Mouse (Mus musculus): ENCODE measurements around the gene Fbll1. TPM values are rescaled to one million over a fixed set of nuclear protein-coding genes. Genes with fewer than 3 reads are reported as not detected.

The Fbll1 gene
- polyA plus RNA-seq, 1 experiment from 2014 or later, result 0.09 TPM

- Histone ChIP-seq H3K4me3 (no peak overlapping the region), H3K4me1 (no peaks in the 10 kb centered on the region), H3K36me3 (peaks cover 78% of the 10 kb centered on the region), H3K27me3 (no peaks in the 10 kb centered on the region), H3K4me2 (no peak overlapping the region), H3K27ac (no peak overlapping the region), H3K9ac (no peak overlapping the region), H3K9me3 (no peaks in the 10 kb centered on the region)
- WGBS, result 86% methylated on average over 3 of the region's 3 CpGs
- ATAC-seq (ENCODE audit: insufficient number of reproducible peaks, low FRiP score, low TSS enrichment, low read depth), result no peak
These were observed 18.3 kb downstream of the Fbll1 start for GRCm38 (mm10) chr11:35780336-35780735.

GRCm38 (mm10) chr11:35776452-35776851 lies 22.2 kb downstream of the Fbll1 start:
- no peaks in the 10 kb centered on the region for H3K4me1 ChIP-seq
- H3K9ac ChIP-seq, result no peak overlapping the region
- H3K27ac ChIP-seq, result no peak overlapping the region
- H3K9me3 ChIP-seq, result no peaks in the 10 kb centered on the region
- H3K4me3 ChIP-seq, result no peak overlapping the region
- no peaks in the 10 kb centered on the region for H3K27me3 ChIP-seq
- no peak overlapping the region for H3K4me2 ChIP-seq
- H3K36me3 ChIP-seq, result peaks cover 39% of the 10 kb centered on the region
- WGBS, result 94% methylated on average over 3 of the region's 3 CpGs
- ATAC-seq (ENCODE audit: insufficient number of reproducible peaks, low FRiP score, low TSS enrichment, low read depth), result no peak

- no peaks in the 10 kb centered on the region for H3K27me3 ChIP-seq
- no peak overlapping the region for H3K9ac ChIP-seq
- H3K4me1 ChIP-seq, result peaks cover 7% of the 10 kb centered on the region
- ATAC-seq (ENCODE audit: insufficient number of reproducible peaks, low FRiP score, low TSS enrichment, low read depth), result no peak
- peaks cover 39% of the 10 kb centered on the region for H3K36me3 ChIP-seq
- 96% methylated on average over 3 of the region's 3 CpGs for WGBS
- no peaks in the 10 kb centered on the region for H3K9me3 ChIP-seq
- no peak overlapping the region for H3K4me3 ChIP-seq
- H3K4me2 ChIP-seq, result no peak overlapping the region
- H3K27ac ChIP-seq, result no peak overlapping the region
These were observed 23.1 kb downstream of the Fbll1 start for GRCm38 (mm10) chr11:35775606-35776005.

GRCm38 (mm10) chr11:35770741-35771504 lies 27.8 kb downstream of the Fbll1 start:
- 60% methylated on average over 9 of the region's 9 CpGs for WGBS
- H3K27me3 ChIP-seq, result no peaks in the 10 kb centered on the region

GRCm38 (mm10) chr11:35769746-35770437 lies 28.8 kb downstream of the Fbll1 start:
- H3K4me1 ChIP-seq, result peaks cover 10% of the 10 kb centered on the region
- peak overlapping the region; percentile 78 for H3K4me3 ChIP-seq
- no peaks in the 10 kb centered on the region for H3K9me3 ChIP-seq
- peak overlapping the region; percentile 53 for H3K4me2 ChIP-seq
- WGBS, result 0% methylated on average over 41 of the region's 41 CpGs
- H3K27me3 ChIP-seq, result no peaks in the 10 kb centered on the region
- H3K9ac ChIP-seq, result peak overlapping the region; percentile 94
- peak; percentile 88 for ATAC-seq (ENCODE audit: insufficient number of reproducible peaks, low FRiP score, low TSS enrichment, low read depth)
- H3K36me3 ChIP-seq, result no peaks in the 10 kb centered on the region
- H3K27ac ChIP-seq, result peak overlapping the region; percentile 94

More at GRCm38 (mm10) chr11:35770741-35771504, 27.8 kb downstream of the Fbll1 start:
- Histone ChIP-seq H3K4me2 (peak overlapping the region; percentile 53), H3K9me3 (no peaks in the 10 kb centered on the region), H3K36me3 (peaks cover under 1% of the 10 kb centered on the region; the same call in 1 of the 2 replicates), H3K4me1 (peaks cover 10% of the 10 kb centered on the region), H3K9ac (peak overlapping the region; percentile 94), H3K4me3 (peak overlapping the region; percentile 78), H3K27ac (no peak overlapping the region)
- no peak for ATAC-seq (ENCODE audit: insufficient number of reproducible peaks, low FRiP score, low TSS enrichment, low read depth)

GRCm38 (mm10) chr11:35769188-35769745 lies 29.4 kb downstream of the Fbll1 start, which contains the start of gene Pank3:
Gene Pank3, plus strand, starts transcription at chr11:35769484.
- H3K27ac ChIP-seq, result peak within 1 kb of the TSS; percentile 94
- H3K9ac ChIP-seq, result peak within 1 kb of the TSS; percentile 94
- peak; percentile 100 for ATAC-seq (ENCODE audit: insufficient number of reproducible peaks, low FRiP score, low TSS enrichment, low read depth)
- peak within 1 kb of the TSS; percentile 78 for H3K4me3 ChIP-seq
- H3K36me3 ChIP-seq, result no peaks in the 10 kb centered on the region
- H3K4me1 ChIP-seq, result peaks cover 10% of the 10 kb centered on the region
- no peaks in the 10 kb centered on the region for H3K9me3 ChIP-seq
- WGBS, result under 1% methylated on average over 43 of the region's 50 CpGs
- peak within 1 kb of the TSS; percentile 53 for H3K4me2 ChIP-seq
- H3K27me3 ChIP-seq, result no peaks in the 10 kb centered on the region

- no peak overlapping the region for H3K27ac ChIP-seq
- no peak for ATAC-seq (ENCODE audit: insufficient number of reproducible peaks, low FRiP score, low TSS enrichment, low read depth)
- no peaks in the 10 kb centered on the region for H3K27me3 ChIP-seq
- H3K9ac ChIP-seq, result no peak overlapping the region
- H3K9me3 ChIP-seq, result no peaks in the 10 kb centered on the region
- no peak overlapping the region for H3K4me2 ChIP-seq
- no peaks in the 10 kb centered on the region for H3K36me3 ChIP-seq
- H3K4me3 ChIP-seq, result no peak overlapping the region
- peaks cover 10% of the 10 kb centered on the region for H3K4me1 ChIP-seq
- WGBS, result 81% methylated on average over 5 of the region's 5 CpGs
These were observed 31.8 kb downstream of the Fbll1 start for GRCm38 (mm10) chr11:35766845-35767244.

- H3K9ac ChIP-seq, result no peak overlapping the region
- H3K4me2 ChIP-seq, result no peak overlapping the region
- no peaks in the 10 kb centered on the region for H3K27me3 ChIP-seq
- peak; percentile 24; the same call in 1 of the 2 replicates for ATAC-seq (ENCODE audit: insufficient number of reproducible peaks, low FRiP score, low TSS enrichment, low read depth)
- WGBS, result 90% methylated on average over 4 of the region's 4 CpGs
- no peaks in the 10 kb centered on the region for H3K36me3 ChIP-seq
- no peak overlapping the region for H3K4me3 ChIP-seq
- no peaks in the 10 kb centered on the region for H3K9me3 ChIP-seq
- peaks cover 1% of the 10 kb centered on the region for H3K4me1 ChIP-seq
- H3K27ac ChIP-seq, result no peak overlapping the region
These were observed 38.1 kb downstream of the Fbll1 start for GRCm38 (mm10) chr11:35760627-35761003.

- Histone ChIP-seq H3K4me2 (no peak overlapping the region), H3K9me3 (no peaks in the 10 kb centered on the region), H3K9ac (no peak overlapping the region), H3K4me1 (peaks cover 5% of the 10 kb centered on the region), H3K4me3 (no peak overlapping the region), H3K27me3 (no peaks in the 10 kb centered on the region), H3K27ac (no peak overlapping the region), H3K36me3 (no peaks in the 10 kb centered on the region)
- WGBS, result 87% methylated on average over 7 of the region's 7 CpGs
- ATAC-seq (ENCODE audit: insufficient number of reproducible peaks, low FRiP score, low TSS enrichment, low read depth), result no peak
These were observed 38.6 kb downstream of the Fbll1 start for GRCm38 (mm10) chr11:35760001-35760626.

- no peak for ATAC-seq (ENCODE audit: insufficient number of reproducible peaks, low FRiP score, low TSS enrichment, low read depth)
- WGBS, result 77% methylated on average over 11 of the region's 11 CpGs
- no peak overlapping the region for H3K4me2 ChIP-seq
- no peak overlapping the region for H3K9ac ChIP-seq
- H3K9me3 ChIP-seq, result no peaks in the 10 kb centered on the region
- peaks cover 5% of the 10 kb centered on the region for H3K4me1 ChIP-seq
- no peak overlapping the region for H3K4me3 ChIP-seq
- H3K27ac ChIP-seq, result no peak overlapping the region
- H3K36me3 ChIP-seq, result no peaks in the 10 kb centered on the region
- H3K27me3 ChIP-seq, result no peaks in the 10 kb centered on the region
These were observed 42.0 kb downstream of the Fbll1 start for GRCm38 (mm10) chr11:35756411-35757303.

- 21% methylated on average over 6 of the region's 6 CpGs for WGBS
- no peaks in the 10 kb centered on the region for H3K36me3 ChIP-seq
- H3K4me2 ChIP-seq, result no peak overlapping the region
- peaks cover 5% of the 10 kb centered on the region for H3K4me1 ChIP-seq
- H3K9ac ChIP-seq, result no peak overlapping the region
- ATAC-seq (ENCODE audit: insufficient number of reproducible peaks, low FRiP score, low TSS enrichment, low read depth), result no peak
- no peak overlapping the region for H3K4me3 ChIP-seq
- H3K27ac ChIP-seq, result no peak overlapping the region
- H3K9me3 ChIP-seq, result no peaks in the 10 kb centered on the region
- no peaks in the 10 kb centered on the region for H3K27me3 ChIP-seq
These were observed 43.1 kb downstream of the Fbll1 start for GRCm38 (mm10) chr11:35755546-35755945.
